Mouse (Mus musculus): ENCODE measurements around the gene Clrn3. TPM values are rescaled to one million over a fixed set of nuclear protein-coding genes. Genes with fewer than 3 reads are reported as not detected.
A peak's percentile ranks its signal among the peaks of the same experiment; 100 is the strongest.

The Clrn3 gene
- polyA plus RNA-seq, 1 experiment from 2014 or later = not detected

DNA sequence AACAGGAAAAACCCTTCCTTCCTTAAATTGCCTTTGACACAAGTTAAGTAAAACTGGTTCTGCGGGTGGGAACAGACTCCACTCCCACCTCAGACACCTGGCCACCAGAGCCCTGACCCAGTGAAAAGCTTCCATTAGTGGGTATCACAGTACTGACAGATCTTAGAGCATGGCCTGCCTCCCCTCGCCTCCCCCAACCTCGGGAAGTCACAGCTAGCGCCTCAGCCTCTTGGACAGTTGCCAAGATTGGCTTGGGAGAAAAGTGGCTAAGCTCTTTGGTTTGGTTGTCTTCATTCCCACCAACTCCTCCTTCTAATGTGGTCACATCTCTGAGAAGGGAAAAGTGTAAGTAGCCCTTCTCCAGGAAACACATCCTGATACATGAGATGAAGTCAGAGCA, 4.5 kb downstream of the Clrn3 start:
- no peak for TF ChIP-seq CTCF (IDR thresholded peaks at IDR 0.05; ENCODE audit: low read depth)
- H3K27ac ChIP-seq (ENCODE audit: low read depth) = no peak overlapping the region
- DNase-seq = peak; percentile 86

DNA sequence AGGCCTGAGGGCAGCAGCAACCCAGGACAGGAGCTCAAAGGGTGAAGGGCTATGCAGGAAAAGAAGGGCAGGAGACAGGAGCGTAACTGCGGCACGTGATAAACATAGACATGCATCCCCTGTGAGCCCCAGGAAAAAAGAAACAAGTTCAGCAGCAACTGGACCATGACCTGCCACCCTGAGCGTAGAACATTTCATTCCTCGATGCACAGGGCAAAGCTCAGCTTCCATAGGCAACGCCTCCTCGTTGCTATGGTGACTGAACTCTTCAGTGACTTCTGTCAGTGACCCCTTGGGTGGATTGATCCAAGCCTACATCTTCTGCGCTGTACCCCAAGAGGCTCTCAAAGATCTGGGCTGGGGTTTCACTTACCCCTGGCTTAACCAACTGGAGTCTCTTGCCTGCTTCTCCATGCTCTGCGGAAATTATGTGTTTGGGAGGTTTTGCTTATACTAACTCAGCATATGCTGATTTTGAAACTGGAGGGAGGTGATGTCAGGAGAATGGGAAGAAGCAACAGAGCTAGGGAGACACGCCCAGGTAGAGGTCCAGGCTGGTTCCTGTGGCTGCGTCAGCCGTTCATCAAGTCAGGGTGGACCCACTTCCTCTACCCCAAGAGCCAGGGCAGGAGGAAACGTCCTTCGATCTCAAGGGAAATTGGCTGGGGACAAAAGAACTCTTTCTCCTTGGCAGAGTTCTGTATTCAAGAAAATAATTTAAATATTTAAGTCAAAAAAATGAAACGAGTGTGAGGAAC, 6.5 kb downstream of the Clrn3 start:
- DNase-seq (no peak), ATAC-seq (ENCODE audit: insufficient read depth) (no peak)
- Histone ChIP-seq H3K27ac (ENCODE audit: low read depth) (no peak overlapping the region), H3K4me2 (no peak overlapping the region), H3K9me3 (ENCODE audit: low read depth, low read length) (no peaks in the 10 kb centered on the region), H3K36me3 (ENCODE audit: insufficient read depth) (no peaks in the 10 kb centered on the region), H3K4me3 (ENCODE audit: low read depth, low read length) (no peak overlapping the region), H3K27me3 (ENCODE audit: insufficient read depth, low read length) (no peaks in the 10 kb centered on the region), H3K9ac (no peak overlapping the region), H3K4me1 (ENCODE audit: insufficient read depth) (no peaks in the 10 kb centered on the region)
- TF ChIP-seq CTCF (IDR thresholded peaks at IDR 0.05; ENCODE audit: low read depth) = no peak
- 65% methylated on average over 15 of the region's 15 CpGs for WGBS

More for the DNA sequence above, 4.5 kb downstream of the Clrn3 start:
- no peaks in the 10 kb centered on the region for H3K27me3 ChIP-seq (ENCODE audit: insufficient read depth, low read length)
- WGBS = 21% methylated on average over 4 of the region's 4 CpGs
- H3K36me3 ChIP-seq (ENCODE audit: insufficient read depth) = no peaks in the 10 kb centered on the region
- ATAC-seq (ENCODE audit: insufficient read depth) = no peak
- no peaks in the 10 kb centered on the region for H3K9me3 ChIP-seq (ENCODE audit: low read depth, low read length)
- H3K4me2 ChIP-seq = no peak overlapping the region
- H3K4me3 ChIP-seq (ENCODE audit: low read depth, low read length) = no peak overlapping the region
- H3K4me1 ChIP-seq (ENCODE audit: insufficient read depth) = no peaks in the 10 kb centered on the region
- H3K9ac ChIP-seq = no peak overlapping the region

DNA sequence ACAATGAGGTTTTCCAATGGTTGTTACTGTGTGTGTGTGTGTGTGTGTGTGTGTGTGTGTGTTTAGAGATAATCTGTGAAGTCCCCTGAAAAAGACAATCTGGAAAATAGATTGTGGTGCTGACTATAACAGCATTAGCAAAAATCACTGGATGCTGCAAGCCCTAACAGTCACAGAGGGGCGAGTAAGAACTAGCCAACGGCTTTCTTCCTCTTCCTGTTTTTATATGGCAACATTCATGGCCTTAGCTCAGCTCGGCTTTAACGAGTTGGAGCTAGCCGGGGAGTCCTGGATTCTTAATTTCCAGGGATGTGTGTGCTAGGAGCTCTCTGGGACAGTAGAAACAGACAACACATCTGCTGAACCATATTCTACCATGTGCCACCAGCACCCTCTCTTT, 8.2 kb downstream of the Clrn3 start:
- Histone ChIP-seq H3K27ac (ENCODE audit: low read depth) (no peak overlapping the region), H3K4me1 (ENCODE audit: insufficient read depth) (no peaks in the 10 kb centered on the region), H3K9me3 (ENCODE audit: low read depth, low read length) (no peaks in the 10 kb centered on the region), H3K36me3 (ENCODE audit: insufficient read depth) (no peaks in the 10 kb centered on the region), H3K9ac (no peak overlapping the region), H3K27me3 (ENCODE audit: insufficient read depth, low read length) (no peaks in the 10 kb centered on the region), H3K4me2 (no peak overlapping the region), H3K4me3 (ENCODE audit: low read depth, low read length) (no peak overlapping the region)
- no peak for ATAC-seq (ENCODE audit: insufficient read depth)
- 72% methylated on average over 5 of the region's 5 CpGs for WGBS
- DNase-seq = no peak
- no peak for TF ChIP-seq CTCF (IDR thresholded peaks at IDR 0.05; ENCODE audit: low read depth)

DNA sequence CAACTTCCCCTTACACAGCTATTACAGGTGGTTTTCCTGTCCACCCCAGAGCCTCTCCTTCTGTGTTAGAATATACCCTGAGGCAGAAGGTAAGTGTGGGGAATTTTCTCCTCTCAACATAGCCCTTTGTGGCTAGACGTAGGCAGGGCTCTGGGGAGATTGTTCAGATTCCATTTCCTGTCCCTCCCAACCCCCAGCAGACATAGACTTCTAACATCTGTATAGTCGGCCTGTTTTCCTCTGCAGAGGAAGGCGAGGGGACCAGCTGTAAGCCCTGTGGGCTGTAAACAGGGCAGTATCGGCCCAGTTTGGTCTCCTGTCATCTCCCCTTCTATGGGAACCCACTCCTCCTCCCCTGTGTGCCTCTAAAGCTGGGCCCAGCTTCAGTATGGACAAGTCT, 11.3 kb downstream of the Clrn3 start:
- H3K4me2 ChIP-seq = no peak overlapping the region
- no peak overlapping the region for H3K9ac ChIP-seq
- TF ChIP-seq CTCF (IDR thresholded peaks at IDR 0.05; ENCODE audit: low read depth) = no peak
- H3K27me3 ChIP-seq (ENCODE audit: insufficient read depth, low read length) = no peaks in the 10 kb centered on the region
- DNase-seq (no peak), ATAC-seq (ENCODE audit: insufficient read depth) (no peak)
- no peaks in the 10 kb centered on the region for H3K9me3 ChIP-seq (ENCODE audit: low read depth, low read length)
- no peaks in the 10 kb centered on the region for H3K4me1 ChIP-seq (ENCODE audit: insufficient read depth)
- H3K4me3 ChIP-seq (ENCODE audit: low read depth, low read length) = no peak overlapping the region
- WGBS = 33% methylated on average over 4 of the region's 4 CpGs
- H3K27ac ChIP-seq (ENCODE audit: low read depth) = no peak overlapping the region
- no peaks in the 10 kb centered on the region for H3K36me3 ChIP-seq (ENCODE audit: insufficient read depth)

DNA sequence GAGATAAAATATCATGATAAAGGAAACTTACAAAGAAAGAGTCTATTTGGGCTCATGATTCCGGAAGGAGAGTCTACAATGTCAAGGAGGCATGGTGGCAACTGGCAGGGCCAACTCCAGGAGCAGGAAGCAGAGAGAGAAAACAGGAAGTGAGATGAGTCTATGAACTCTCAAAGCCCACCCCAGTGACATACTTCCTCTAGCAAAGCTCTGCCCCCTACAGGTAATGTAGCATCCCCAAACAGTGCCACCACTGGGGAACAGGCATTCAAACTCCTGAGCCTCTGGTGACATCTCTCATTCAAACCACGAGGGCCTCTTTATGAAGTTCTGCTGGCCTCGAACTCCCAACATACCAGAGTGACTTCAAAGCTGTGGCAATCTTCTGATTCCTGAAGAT, 16.7 kb downstream of the Clrn3 start:
- H3K4me3 ChIP-seq (ENCODE audit: low read depth, low read length) = no peak overlapping the region
- H3K9me3 ChIP-seq (ENCODE audit: low read depth, low read length) = no peaks in the 10 kb centered on the region
- H3K27me3 ChIP-seq (ENCODE audit: insufficient read depth, low read length) = no peaks in the 10 kb centered on the region
- no peak for TF ChIP-seq CTCF (IDR thresholded peaks at IDR 0.05; ENCODE audit: low read depth)
- no peak overlapping the region for H3K27ac ChIP-seq (ENCODE audit: low read depth)
- DNase-seq (no peak), ATAC-seq (ENCODE audit: insufficient read depth) (no peak)
- H3K4me1 ChIP-seq (ENCODE audit: insufficient read depth) = no peaks in the 10 kb centered on the region
- no peak overlapping the region for H3K9ac ChIP-seq
- WGBS = 77% methylated on average over 3 of the region's 3 CpGs
- no peak overlapping the region for H3K4me2 ChIP-seq
- no peaks in the 10 kb centered on the region for H3K36me3 ChIP-seq (ENCODE audit: insufficient read depth)

DNA sequence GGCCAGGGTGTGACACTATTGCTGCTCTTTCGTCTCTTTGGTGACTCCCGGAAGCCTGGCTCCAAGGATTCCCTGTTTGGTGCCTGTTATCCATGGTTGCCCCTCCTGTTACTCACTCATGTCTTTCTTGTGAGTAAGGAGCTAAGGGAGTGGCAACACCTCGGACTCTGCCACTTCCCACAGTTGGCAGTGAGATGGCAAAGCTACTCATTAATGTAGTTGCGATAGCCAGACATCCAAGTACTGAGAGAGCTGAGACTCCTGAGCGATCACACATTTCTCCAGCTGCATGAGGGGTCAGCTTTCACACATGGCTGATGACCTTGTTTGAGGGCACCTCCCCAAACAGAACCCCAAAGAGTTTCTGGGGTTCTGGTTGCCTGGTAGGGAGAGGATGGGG, 18.0 kb downstream of the Clrn3 start:
- H3K9ac ChIP-seq = no peak overlapping the region
- TF ChIP-seq CTCF (IDR thresholded peaks at IDR 0.05; ENCODE audit: low read depth) = no peak

DNA sequence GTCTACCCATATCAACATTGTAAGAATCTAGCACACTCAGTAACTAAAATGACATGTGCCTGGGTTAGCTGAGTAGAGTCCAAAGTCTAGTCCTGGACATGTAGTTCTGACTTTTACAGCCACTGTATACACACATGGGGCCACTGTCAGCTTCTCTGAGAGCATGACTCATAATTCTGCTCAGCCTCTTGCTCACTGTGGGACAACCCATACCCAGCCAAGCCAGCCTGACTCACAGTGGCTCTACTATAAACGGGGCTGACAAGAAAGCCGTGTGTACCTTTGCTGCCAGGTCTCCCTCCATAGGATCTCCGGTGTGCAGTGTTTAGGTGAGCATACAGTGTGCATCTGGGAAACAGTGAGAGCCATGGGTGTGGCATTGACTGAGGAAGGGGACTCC, 19.2 kb downstream of the Clrn3 start:
- Histone ChIP-seq H3K4me3 (ENCODE audit: low read depth, low read length) (no peak overlapping the region), H3K9me3 (ENCODE audit: low read depth, low read length) (no peaks in the 10 kb centered on the region), H3K9ac (no peak overlapping the region), H3K4me2 (no peak overlapping the region), H3K36me3 (ENCODE audit: insufficient read depth) (no peaks in the 10 kb centered on the region), H3K27me3 (ENCODE audit: insufficient read depth, low read length) (no peaks in the 10 kb centered on the region), H3K27ac (ENCODE audit: low read depth) (no peak overlapping the region), H3K4me1 (ENCODE audit: insufficient read depth) (no peaks in the 10 kb centered on the region)
- WGBS = 80% methylated on average over 3 of the region's 3 CpGs
- no peak for ATAC-seq (ENCODE audit: insufficient read depth)
- no peak for DNase-seq
- TF ChIP-seq CTCF (IDR thresholded peaks at IDR 0.05; ENCODE audit: low read depth) = no peak

More for the DNA sequence above, 18.0 kb downstream of the Clrn3 start:
- WGBS = 82% methylated on average over 5 of the region's 5 CpGs
- H3K4me1 ChIP-seq (ENCODE audit: insufficient read depth) = no peaks in the 10 kb centered on the region
- ATAC-seq (ENCODE audit: insufficient read depth) (no peak), DNase-seq (no peak)
- no peak overlapping the region for H3K4me3 ChIP-seq (ENCODE audit: low read depth, low read length)
- no peak overlapping the region for H3K27ac ChIP-seq (ENCODE audit: low read depth)
- H3K27me3 ChIP-seq (ENCODE audit: insufficient read depth, low read length) = no peaks in the 10 kb centered on the region
- H3K4me2 ChIP-seq = no peak overlapping the region
- H3K9me3 ChIP-seq (ENCODE audit: low read depth, low read length) = no peaks in the 10 kb centered on the region
- H3K36me3 ChIP-seq (ENCODE audit: insufficient read depth) = no peaks in the 10 kb centered on the region
